Mouse (Mus musculus): ENCODE results near the gene Gtf3c5.

Gene Gtf3c5

GRCm38 (mm10) chr2:28536166-28536565 is 47.4 kb downstream of the Gtf3c5 start:
- intact Hi-C loops (cut with DNase I): no loop called here

DNA sequence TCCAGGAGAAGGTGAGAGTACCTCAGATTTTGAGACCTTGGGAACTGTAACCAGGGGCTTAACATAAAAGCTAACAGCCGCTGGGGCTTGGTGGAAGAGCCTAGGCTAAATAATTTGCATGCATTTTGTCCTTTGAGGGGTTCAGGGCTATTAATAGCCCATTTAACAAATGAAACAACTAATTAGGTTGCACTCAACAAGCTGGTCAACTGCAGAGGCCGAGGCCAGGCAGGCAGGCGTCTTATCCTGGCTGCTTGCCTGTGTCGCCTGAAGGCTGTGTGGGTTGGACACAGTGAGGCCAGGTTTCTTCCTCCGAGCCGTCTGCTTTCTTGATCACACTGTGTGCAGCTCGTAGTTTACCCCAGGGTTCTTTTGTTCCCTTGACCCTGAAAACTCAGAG is 47.9 kb downstream of the Gtf3c5 start:
- intact Hi-C loops (cut with DNase I): no loop called here

- intact Hi-C loops (cut with DNase I): no loop called here
Measured at GRCm38 (mm10) chr2:28535263-28535540, 48.3 kb downstream of the Gtf3c5 start.

DNA sequence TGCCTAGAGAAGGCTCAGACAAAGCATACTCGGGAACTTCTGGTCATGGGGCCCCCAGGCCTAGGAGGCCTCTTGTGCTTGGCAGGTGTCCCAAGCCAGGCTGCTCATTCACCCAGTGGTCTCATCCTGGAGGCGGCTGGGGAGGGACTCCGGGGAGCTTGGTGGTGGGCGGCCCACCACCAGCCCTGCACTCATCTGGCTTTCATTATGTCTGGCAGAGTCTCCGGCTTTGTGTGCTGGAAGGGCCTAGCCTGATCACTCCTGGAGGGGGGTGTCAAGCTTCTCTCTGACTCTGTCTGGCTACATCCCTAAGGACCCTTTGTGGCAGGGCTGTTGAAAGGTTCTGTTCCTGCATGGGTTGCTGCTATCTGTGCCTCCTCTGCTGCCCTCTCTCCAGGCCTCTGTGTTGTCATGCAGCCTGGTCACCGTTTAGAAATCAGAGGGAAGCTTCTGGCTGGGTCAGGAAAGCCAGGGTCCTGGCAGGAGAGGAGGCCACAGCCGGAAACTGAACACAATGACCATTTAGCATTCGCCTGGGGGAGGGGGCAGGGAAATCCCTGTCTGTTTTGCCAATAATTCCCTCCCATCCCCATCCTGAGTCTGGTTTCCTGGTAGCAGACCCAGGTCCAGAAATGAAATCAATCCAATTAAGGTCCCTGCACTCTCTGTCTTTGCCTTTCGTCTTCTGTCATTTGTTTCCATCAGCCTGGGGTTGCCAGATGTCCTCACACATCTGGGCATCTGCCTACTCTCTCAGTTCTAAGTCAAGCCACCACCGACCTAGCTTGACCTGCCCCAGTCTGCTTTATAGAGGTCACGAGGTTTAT is 48.9 kb downstream of the Gtf3c5 start:
- intact Hi-C loops (cut with DNase I): no loop called here

- intact Hi-C loops (cut with DNase I): no loop called here
Measured at GRCm38 (mm10) chr2:28533901-28534435, 49.6 kb downstream of the Gtf3c5 start.

GRCm38 (mm10) chr2:28532938-28533771 is 50.4 kb downstream of the Gtf3c5 start:
- intact Hi-C loops (cut with DNase I): no loop called here

DNA sequence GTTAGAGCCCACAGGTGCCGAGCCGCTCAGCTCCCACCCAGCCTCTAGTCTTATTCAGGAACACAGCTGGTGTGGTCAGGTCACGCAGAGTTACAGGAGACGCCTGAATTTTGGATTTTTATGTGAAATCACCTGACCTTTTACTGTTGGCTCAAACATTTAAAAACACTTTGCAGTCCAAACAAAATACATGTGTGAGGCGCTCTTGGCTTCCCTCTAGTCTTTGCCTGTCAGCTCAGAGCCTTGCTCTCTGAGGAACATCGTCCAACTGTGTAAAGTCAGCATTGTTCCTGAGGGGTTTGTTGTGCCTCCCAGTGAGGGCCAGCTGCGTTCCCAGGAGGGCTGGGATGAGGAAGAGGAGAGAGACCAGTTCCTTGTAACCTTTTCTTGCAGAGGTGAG is 53.2 kb downstream of the Gtf3c5 start:
- intact Hi-C loops (cut with DNase I): no loop called here

DNA sequence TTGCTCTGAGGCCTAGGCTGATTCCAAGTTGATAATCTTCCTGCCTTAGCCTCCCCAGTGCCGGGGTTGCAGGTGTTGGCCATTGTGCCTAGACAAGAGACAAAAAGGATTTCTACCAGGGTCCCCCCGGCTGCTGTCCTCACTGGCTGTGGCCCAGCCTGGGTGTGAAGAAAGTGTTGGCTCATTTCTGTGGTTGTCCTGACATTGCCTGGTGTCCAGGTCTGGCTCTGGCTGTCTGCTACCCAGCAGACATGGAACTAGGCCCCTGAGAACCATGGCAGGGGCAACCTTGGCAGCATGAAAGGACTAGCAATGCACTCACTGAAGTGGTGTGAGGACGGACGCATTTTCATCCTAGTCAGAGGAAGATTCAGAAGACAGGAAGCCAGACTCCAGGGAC is 53.7 kb downstream of the Gtf3c5 start:
- intact Hi-C loops (cut with DNase I): no loop called here

DNA sequence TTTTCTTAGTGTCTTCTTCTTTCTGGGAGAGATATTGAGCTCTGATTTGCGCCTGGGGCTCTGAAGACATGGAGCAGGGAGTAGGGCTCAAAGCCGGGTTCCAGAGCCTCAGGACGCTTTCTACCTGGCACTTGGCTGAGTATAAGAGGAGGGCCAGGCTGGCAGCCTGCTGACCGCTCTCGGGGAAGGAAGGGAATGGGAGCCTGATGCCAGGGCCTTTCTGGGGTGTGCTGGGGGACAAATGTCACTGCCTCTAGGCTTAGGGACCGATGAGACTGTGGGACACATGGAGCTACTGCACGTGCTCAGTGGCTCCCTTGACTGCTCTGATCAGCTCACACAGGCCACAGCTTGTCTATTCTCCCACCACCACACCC is 55.2 kb downstream of the Gtf3c5 start:
- intact Hi-C loops (cut with DNase I): no loop called here

DNA sequence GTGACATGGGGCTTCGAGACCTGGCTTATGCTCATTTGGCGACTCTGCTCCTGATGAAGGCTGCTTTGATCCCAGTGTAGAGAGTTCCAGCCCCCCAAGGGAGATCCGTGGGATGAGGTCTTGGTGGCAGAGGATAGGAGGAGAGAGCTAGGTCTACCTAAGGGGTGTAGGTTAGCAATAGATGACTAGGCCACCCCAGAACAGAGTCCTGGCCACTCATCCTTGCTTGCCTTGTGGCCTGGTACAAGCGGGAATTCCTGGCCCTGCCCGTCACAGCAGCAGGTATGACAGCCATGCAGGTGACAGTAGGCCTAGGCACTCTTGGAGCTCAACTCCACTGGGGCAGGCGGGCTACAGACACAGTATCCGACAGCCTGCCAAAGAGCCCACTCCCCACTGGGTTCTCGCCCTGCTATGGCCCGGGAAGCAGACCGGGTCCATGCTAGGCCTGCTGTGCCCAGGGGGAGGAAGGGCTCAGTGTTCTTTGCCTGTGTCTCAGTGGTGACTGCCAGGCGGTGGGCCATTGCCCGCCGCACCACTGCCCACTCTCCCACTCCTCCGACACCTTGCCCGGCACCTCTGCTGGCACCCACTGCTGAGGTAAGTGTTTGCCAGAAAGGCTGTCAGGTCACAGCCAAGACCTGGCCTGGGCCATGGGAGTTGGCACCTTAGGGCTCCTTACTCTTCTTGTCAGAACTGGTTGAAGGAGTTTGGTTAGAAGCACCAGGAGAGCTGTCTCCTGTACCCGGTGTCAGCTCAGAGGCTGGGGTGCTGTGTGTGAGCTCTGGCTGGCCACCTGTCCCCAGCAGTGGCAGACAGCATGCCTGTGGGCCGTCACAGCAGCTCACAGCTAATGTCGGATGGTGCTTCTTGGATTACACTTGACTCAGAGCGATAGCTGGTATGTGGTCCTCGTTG is 55.9 kb downstream of the Gtf3c5 start:
- intact Hi-C loops (cut with DNase I): no loop called here

DNA sequence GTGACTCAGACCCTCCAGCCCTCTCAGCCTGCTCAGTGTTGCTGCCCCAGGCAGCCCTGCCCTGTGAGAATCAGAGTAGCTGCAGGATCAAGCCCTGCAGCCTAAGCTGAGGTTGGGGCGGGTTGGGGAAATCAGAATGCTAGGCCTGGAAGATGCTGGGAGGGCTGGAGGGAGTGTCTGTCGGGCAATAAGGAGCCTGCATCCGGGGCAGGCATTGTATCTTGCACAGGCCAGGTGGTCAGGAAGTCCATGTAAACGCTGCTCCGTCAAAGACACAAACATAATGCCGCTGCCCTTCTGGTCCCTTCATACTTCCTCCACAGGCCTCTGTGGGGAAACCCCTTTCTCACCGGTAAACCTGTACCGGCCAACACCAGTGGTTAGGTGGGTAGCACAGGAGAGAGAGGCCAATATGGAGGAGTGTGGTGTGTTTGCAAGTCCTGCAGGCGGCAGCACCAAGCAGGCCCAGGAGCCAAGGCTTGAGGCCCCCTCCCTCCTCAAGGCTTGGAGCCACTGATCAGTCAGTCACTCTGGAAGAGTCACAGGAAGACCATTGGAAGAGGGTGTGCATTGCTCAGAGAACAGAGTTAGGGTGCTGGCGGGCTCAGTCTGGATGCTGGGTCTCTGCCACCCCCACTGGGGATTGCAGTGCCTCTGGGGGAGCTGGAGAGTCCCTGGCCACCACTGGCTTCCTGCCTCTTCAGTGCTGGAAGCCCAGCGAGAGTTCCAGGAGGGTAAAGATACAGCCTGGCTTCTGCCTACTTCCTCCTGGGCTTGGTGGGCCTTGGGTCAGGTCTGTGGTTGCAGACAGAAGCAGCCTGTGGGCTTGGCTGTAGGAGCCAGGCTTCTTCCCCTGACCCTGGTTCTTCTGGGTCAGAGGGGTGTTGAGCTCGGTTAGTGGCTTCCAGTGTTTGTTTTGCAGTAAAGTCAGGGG is 57.3 kb downstream of the Gtf3c5 start:
- intact Hi-C loops (cut with DNase I): no loop called here

DNA sequence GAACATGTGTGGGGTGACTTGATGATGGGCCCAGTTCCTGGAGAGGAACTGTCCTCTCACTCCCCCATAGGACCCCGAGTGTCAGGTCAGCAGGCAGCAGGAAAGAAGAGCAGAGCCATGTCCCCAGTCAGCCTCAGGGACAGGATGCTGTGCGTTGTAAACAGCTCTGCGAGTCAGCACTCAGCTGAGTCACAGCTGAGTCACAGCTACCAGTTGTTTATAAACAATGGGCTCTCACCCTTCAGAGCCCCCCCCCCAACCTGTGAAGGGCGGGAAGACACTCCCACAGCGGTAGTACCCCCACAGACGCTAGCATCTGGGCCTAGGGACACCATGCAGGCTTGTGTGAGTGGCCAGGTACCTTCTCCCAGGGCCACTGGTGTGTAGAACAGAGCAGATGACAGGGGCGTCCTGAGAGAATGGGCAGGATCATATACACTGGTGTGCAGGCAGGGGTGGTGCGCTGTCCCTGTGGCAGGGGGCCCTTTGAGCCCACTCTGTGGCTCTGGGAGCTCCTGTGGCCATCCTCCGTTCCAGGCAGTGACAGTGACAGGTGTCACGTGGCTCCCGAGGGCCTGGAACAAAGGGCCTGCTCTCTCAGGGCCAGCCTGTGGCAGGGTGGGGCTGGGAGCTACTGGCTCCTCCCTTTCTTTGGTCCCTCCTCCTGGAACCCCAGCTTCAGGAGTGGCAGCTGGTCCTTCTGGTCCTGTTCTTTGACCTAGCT is 58.2 kb downstream of the Gtf3c5 start:
- intact Hi-C loops (cut with DNase I): no loop called here

GRCm38 (mm10) chr2:28524406-28524805 is 59.1 kb downstream of the Gtf3c5 start:
- intact Hi-C loops (cut with DNase I): no loop called here

GRCm38 (mm10) chr2:28523643-28524117 is 59.9 kb downstream of the Gtf3c5 start:
- intact Hi-C loops (cut with DNase I): no loop called here

DNA sequence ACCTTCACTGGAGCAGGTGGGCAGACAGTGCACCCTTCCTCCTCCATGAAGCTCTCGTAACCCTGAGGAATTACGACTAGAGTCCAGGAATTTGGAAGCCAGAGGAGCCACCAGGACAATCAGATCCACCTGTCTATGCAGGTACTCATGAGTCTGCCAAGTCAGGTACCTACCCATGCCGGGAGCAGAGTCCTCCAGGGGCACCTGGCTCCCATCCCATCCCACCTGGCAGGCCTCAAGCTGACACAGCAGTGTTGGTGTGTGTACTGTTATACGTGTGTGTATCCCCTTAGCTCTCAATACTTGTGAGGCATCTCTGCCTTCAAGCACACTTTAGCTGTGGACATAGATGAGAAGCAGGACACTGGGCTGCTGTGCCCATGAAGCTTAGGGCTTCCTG is 61.4 kb downstream of the Gtf3c5 start:
- intact Hi-C loops (cut with DNase I): no loop called here

DNA sequence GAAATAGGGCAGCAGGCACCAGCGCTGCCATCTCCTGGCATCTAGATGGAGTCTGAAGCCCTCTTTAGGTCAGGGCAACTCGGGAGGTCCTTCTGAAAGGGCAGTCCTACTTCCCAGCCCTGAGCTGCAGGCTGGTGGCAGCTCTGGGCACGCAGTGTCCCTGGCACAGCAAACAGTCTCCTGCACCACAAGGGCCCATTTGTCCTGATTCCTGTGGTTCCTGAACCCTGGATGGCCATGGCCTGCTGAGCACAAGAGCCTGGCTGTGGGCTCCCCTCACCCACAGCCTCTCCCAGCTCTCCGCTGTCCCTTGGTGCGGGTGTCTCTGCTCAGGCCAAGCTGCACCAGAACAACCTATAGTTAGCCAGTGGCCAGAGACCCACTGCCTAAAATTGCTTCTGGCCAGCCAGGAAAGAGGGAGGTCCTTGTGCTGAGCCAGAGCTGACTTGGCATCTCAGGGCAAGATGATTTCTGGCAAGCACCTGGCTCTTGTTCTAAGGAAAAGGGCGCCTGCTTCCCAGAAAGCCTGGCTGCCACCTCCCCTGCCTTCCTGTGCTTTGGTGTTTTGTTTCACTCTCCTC is 61.9 kb downstream of the Gtf3c5 start:
- intact Hi-C loops (cut with DNase I): no loop called here

DNA sequence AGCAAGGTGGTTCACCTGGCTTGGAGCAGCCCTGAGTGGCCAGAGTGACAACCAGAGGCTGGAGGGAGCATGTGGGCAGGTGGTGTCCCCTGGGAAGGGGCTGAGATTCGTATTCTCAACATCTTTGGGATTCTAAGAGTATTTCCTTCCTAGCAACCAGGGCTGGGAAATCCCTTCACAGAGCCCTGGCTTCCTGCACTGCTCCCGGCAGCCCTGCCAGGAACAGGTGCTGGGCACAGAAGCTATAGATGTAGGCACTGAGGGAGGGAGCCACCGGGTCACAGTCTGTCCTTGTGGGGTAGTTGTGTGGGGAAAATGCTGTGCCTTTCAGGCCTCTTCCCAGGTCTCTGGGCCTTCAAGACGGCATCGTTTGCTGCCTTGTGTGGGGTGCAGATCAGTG is 63.0 kb downstream of the Gtf3c5 start:
- intact Hi-C loops (cut with DNase I): no loop called here

GRCm38 (mm10) chr2:28518231-28518630 is 65.3 kb downstream of the Gtf3c5 start:
- intact Hi-C loops (cut with DNase I): no loop called here
